Mouse (Mus musculus): ENCODE data around the gene Hist1h3c. TPM values are rescaled to one million over a fixed set of nuclear protein-coding genes. Genes with fewer than 3 reads are reported as not detected.
"Not testable (repeated sequence)": the region's sequence is repeated elsewhere in the genome, so short reads cannot be mapped to it uniquely, and the experiment has no call there.

Gene Hist1h3c
- polyA plus RNA-seq, 1 experiment from 2014 or later: 9.6 TPM

DNA sequence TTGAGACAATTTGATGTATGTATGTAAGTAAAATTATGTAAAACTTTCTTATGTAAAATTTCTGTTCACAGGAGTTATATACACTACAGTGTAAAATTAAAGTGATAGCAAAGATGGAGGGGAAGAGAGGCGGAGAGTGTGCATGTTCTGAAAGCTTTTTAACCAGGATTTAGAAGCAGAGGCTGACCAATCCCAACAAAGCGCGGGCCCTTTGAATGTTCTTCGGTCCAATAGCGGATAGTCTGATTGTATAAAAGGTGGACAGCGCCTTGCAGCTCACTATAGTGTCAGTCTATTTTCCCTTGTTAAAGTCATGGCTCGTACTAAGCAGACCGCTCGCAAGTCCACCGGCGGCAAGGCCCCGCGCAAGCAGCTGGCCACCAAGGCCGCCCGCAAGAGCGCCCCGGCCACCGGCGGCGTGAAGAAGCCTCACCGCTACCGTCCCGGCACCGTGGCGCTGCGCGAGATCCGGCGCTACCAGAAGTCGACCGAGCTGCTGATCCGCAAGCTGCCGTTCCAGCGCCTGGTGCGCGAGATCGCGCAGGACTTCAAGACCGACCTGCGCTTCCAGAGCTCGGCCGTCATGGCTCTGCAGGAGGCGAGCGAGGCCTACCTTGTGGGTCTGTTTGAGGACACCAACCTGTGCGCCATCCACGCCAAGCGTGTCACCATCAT lies 6.8 kb upstream of the Hist1h3c start, which contains the start of gene Hist1h3b:
Gene Hist1h3b, plus strand, starts transcription at position 201 of the 675 bp plus-strand sequence.
- not testable (repeated sequence) for H3K9me3 ChIP-seq (replicated peaks); H3K27me3 ChIP-seq (ENCODE audit: low read depth, poor library complexity, severe bottlenecking); H3K36me3 ChIP-seq
- Histone ChIP-seq H3K4me3 (peak within 1 kb of the TSS; percentile 51), H3K27ac (peak within 1 kb of the TSS; percentile 98), H3K4me1 (peaks cover 14% of the 10 kb centered on the region)
- WGBS: 0% methylated on average over 23 of the region's 47 CpGs
- peak; percentile 89 for DNase-seq (ENCODE audit: low spot score)

- Histone ChIP-seq H3K27ac (peak overlapping the region; percentile 98), H3K36me3 (no peaks in the 10 kb centered on the region), H3K27me3 (ENCODE audit: low read depth, poor library complexity, severe bottlenecking) (no peaks in the 10 kb centered on the region), H3K4me1 (peaks cover 17% of the 10 kb centered on the region), H3K4me3 (peak overlapping the region; percentile 51), H3K9me3 (replicated peaks) (no peaks in the 10 kb centered on the region)
- 2% methylated on average over 11 of the region's 11 CpGs for WGBS
- peak; percentile 45 for DNase-seq (ENCODE audit: low spot score)
Measured at GRCm38 (mm10) chr13:23751478-23751956, 6.1 kb upstream of the Hist1h3c start.

- peak; percentile 82 for DNase-seq (ENCODE audit: low spot score)
- H3K36me3 ChIP-seq; H3K27me3 ChIP-seq (ENCODE audit: low read depth, poor library complexity, severe bottlenecking); H3K9me3 ChIP-seq (replicated peaks): not testable (repeated sequence)
- peak within 1 kb of the TSS; percentile 98 for H3K27ac ChIP-seq
- peaks cover 17% of the 10 kb centered on the region for H3K4me1 ChIP-seq
- WGBS: 2% methylated on average over 32 of the region's 47 CpGs
- H3K4me3 ChIP-seq: peak within 1 kb of the TSS; percentile 51
Measured at GRCm38 (mm10) chr13:23750839-23751477, 5.6 kb upstream of the Hist1h3c start, which contains the start of gene Hist1h2ab. TSS of gene Hist1h2ab (plus strand) at chr13:23751126.

- no peaks in the 10 kb centered on the region for H3K27me3 ChIP-seq (ENCODE audit: low read depth, poor library complexity, severe bottlenecking)
- peaks cover 17% of the 10 kb centered on the region for H3K4me1 ChIP-seq
- H3K36me3 ChIP-seq: no peaks in the 10 kb centered on the region
- no peaks in the 10 kb centered on the region for H3K9me3 ChIP-seq (replicated peaks)
- peak overlapping the region; percentile 98 for H3K27ac ChIP-seq
- H3K4me3 ChIP-seq: no peak overlapping the region
- DNase-seq (ENCODE audit: low spot score): peak; percentile 28
- WGBS: 95% methylated on average over 5 of the region's 5 CpGs
Measured at GRCm38 (mm10) chr13:23749563-23750121, 4.2 kb upstream of the Hist1h3c start.

DNA sequence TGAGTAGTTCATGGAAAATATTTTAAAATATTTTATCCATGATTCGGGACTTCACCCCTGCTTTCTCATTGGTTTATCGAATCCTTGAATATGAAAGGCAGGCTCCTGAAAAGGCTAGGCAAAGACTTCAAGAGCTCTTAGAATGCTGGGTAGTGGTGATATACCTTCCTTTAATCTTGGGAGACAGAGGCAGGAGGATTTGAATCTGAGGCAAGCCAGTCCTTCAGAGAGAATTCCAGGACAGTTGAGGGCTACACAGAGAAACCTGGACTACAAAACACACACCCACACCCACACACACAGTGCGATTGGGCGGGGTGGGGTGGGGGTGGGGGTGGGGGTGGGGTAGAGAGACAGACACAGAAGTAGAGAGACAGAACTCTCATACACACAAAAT lies 2.5 kb upstream of the Hist1h3c start:
- H3K4me1 ChIP-seq: peaks cover 21% of the 10 kb centered on the region
- DNase-seq (ENCODE audit: low spot score): peak; percentile 42
- H3K36me3 ChIP-seq: no peaks in the 10 kb centered on the region
- peak overlapping the region; percentile 59 for H3K4me3 ChIP-seq
- H3K27me3 ChIP-seq (ENCODE audit: low read depth, poor library complexity, severe bottlenecking): no peaks in the 10 kb centered on the region
- H3K9me3 ChIP-seq (replicated peaks): no peaks in the 10 kb centered on the region
- WGBS: 14% methylated on average over 4 of the region's 4 CpGs
- peak overlapping the region; percentile 98 for H3K27ac ChIP-seq

GRCm38 (mm10) chr13:23747081-23747891 lies 1.9 kb upstream of the Hist1h3c start:
- Histone ChIP-seq H3K9me3 (replicated peaks) (no peaks in the 10 kb centered on the region), H3K27ac (peak overlapping the region; percentile 98), H3K36me3 (no peaks in the 10 kb centered on the region), H3K4me1 (peaks cover 21% of the 10 kb centered on the region), H3K4me3 (peak overlapping the region; percentile 59), H3K27me3 (ENCODE audit: low read depth, poor library complexity, severe bottlenecking) (no peaks in the 10 kb centered on the region)
- DNase-seq (ENCODE audit: low spot score): peak; percentile 48
- 5% methylated on average over 13 of the region's 13 CpGs for WGBS

DNA sequence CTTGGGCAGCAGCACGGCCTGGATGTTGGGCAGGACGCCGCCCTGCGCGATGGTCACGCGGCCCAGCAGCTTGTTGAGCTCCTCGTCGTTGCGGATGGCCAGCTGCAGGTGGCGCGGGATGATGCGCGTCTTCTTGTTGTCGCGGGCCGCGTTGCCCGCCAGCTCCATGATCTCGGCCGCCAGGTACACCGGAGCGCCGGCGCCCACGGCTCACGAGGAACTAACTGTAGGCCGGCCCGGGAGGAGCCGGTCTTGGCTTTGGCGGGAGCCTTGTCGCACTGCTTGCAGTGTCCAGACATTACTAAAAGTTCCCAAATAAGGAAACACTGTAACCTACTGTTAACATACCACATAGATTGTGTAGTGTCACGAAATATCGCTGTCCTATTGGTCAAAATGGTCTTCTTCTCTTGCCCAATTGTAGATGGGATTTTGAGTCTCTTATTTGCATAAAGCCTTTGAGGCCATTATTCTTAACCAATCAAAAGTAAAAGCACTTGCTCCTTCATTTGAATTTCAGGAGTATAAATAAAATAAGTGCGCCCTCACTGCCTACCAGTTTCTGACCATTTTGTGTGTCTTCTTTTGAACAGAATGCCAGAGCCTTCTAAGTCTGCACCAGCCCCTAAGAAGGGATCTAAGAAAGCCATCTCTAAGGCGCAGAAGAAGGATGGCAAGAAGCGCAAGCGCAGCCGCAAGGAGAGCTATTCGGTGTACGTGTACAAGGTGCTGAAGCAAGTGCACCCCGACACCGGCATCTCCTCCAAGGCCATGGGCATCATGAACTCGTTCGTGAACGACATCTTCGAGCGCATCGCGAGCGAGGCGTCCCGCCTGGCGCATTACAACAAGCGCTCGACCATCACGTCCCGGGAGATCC lies 1.0 kb upstream of the Hist1h3c start, which contains the start of gene Hist1h2bb:
Gene Hist1h2bb, plus strand, starts transcription at position 534 of the 880 bp plus-strand sequence.
- under 1% methylated on average over 46 of the region's 58 CpGs for WGBS
- H3K4me1 ChIP-seq: peaks cover 21% of the 10 kb centered on the region
- peak within 1 kb of the TSS; percentile 98 for H3K27ac ChIP-seq
- DNase-seq (ENCODE audit: low spot score): peak; percentile 83
- not testable (repeated sequence) for H3K27me3 ChIP-seq (ENCODE audit: low read depth, poor library complexity, severe bottlenecking); H3K36me3 ChIP-seq; H3K9me3 ChIP-seq (replicated peaks)
- H3K4me3 ChIP-seq: peak within 1 kb of the TSS; percentile 59

- WGBS: 2% methylated on average over 15 of the region's 36 CpGs
- Histone ChIP-seq H3K27me3 (ENCODE audit: low read depth, poor library complexity, severe bottlenecking) (no peaks in the 10 kb centered on the region), H3K27ac (peak overlapping the region; percentile 98), H3K36me3 (no peaks in the 10 kb centered on the region), H3K4me3 (peak overlapping the region; percentile 59), H3K9me3 (replicated peaks) (no peaks in the 10 kb centered on the region), H3K4me1 (peaks cover 28% of the 10 kb centered on the region)
- no peak for DNase-seq (ENCODE audit: low spot score)
Measured at GRCm38 (mm10) chr13:23744421-23745380, 701 bp downstream of the Hist1h3c start.

DNA sequence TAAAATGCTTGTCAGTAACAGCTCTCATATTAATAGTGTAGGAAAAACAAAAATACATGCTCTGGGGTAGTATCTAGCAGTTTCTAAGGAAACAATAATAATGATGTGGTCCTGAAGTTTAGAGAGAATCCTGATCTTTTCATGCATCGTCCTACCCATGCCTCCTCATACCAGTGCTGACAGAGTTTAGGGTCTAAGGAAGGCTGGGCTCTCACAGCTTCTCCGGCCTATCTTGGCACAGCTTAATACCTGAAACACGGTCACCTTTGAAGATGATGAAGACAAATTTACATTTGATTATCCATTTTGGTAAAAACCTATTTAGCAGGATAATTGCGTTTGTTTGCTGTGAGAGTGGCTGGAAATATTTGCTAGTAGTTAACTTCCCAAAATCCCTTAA lies 1.4 kb downstream of the Hist1h3c start:
- Histone ChIP-seq H3K9me3 (replicated peaks) (no peaks in the 10 kb centered on the region), H3K4me3 (peak overlapping the region; percentile 59), H3K36me3 (no peaks in the 10 kb centered on the region), H3K27ac (peak overlapping the region; percentile 98), H3K4me1 (peaks cover 31% of the 10 kb centered on the region), H3K27me3 (ENCODE audit: low read depth, poor library complexity, severe bottlenecking) (no peaks in the 10 kb centered on the region)
- 53% methylated on average over 4 of the region's 4 CpGs for WGBS
- DNase-seq (ENCODE audit: low spot score): no peak

- H3K4me3 ChIP-seq: no peak overlapping the region
- WGBS: 83% methylated on average over 5 of the region's 5 CpGs
- no peaks in the 10 kb centered on the region for H3K9me3 ChIP-seq (replicated peaks)
- peak overlapping the region; percentile 58 for H3K27ac ChIP-seq
- H3K27me3 ChIP-seq (ENCODE audit: low read depth, poor library complexity, severe bottlenecking): no peaks in the 10 kb centered on the region
- DNase-seq (ENCODE audit: low spot score): no peak
- peaks cover 25% of the 10 kb centered on the region for H3K4me1 ChIP-seq
- H3K36me3 ChIP-seq: no peaks in the 10 kb centered on the region
Measured at GRCm38 (mm10) chr13:23743215-23743614, 2.2 kb downstream of the Hist1h3c start.

- peaks cover 20% of the 10 kb centered on the region for H3K4me1 ChIP-seq
- H3K9me3 ChIP-seq (replicated peaks): no peaks in the 10 kb centered on the region
- H3K27ac ChIP-seq: peak overlapping the region; percentile 48
- no peaks in the 10 kb centered on the region for H3K36me3 ChIP-seq
- no peak overlapping the region for H3K4me3 ChIP-seq
- DNase-seq (ENCODE audit: low spot score): no peak
- H3K27me3 ChIP-seq (ENCODE audit: low read depth, poor library complexity, severe bottlenecking): no peaks in the 10 kb centered on the region
Measured at GRCm38 (mm10) chr13:23742007-23742406, 3.4 kb downstream of the Hist1h3c start.
